In genomic region chr16:45736724-45737123, GRCm38 (mm10) we compare ENCODE assay signal across 22 mouse cellular contexts. TPM values are rescaled to one million over a fixed set of nuclear protein-coding genes. Genes with fewer than 3 reads are reported as not detected.
"Had no signal": no experiment of that assay in that cellular context is flagged by ENCODE, and none has a peak within 500 bp of the region (broad histone marks: within the 10 kb centered on the region; RNA-seq: fewer than 3 reads in every experiment).

No protein-coding gene starts in this region.

- H3K27ac ChIP-seq: kidney, embryonic 15.5 days; limb, embryonic 10.5 days; limb, embryonic 13.5 days; liver, embryonic 12.5 days; liver, embryonic 15.5 days; lung, embryonic 15.5 days; midbrain, embryonic 10.5 days; midbrain, embryonic 13.5 days; stomach, embryonic 15.5 days had no signal

- H3K9ac ChIP-seq: kidney, embryonic 15.5 days; limb, embryonic 13.5 days; liver, embryonic 12.5 days; liver, embryonic 15.5 days; lung, embryonic 15.5 days; midbrain, embryonic 13.5 days; stomach, embryonic 15.5 days had no signal

- H3K9me3 ChIP-seq: kidney, embryonic 15.5 days; limb, embryonic 10.5 days; limb, embryonic 13.5 days; liver, embryonic 12.5 days; liver, embryonic 15.5 days; lung, embryonic 15.5 days; megakaryocyte, embryonic 14.5 days; midbrain, embryonic 10.5 days; midbrain, embryonic 13.5 days; stomach, embryonic 15.5 days had no signal

- ATAC-seq: liver, embryonic 12.5 days; midbrain, embryonic 13.5 days had no signal

- H3K4me3 ChIP-seq: kidney, embryonic 15.5 days; limb, embryonic 10.5 days; limb, embryonic 13.5 days; liver, embryonic 12.5 days; liver, embryonic 15.5 days; lung, embryonic 15.5 days; megakaryocyte, embryonic 14.5 days; midbrain, embryonic 10.5 days; midbrain, embryonic 13.5 days; stomach, embryonic 15.5 days had no signal

- DNase-seq: kidney, adult 11 months; kidney, adult 8-10 months; kidney, postnatal 14 days; kidney, postnatal 4 days; liver; lung, adult 18-20 months; lung, postnatal 10 days; lung, postnatal 36 days; retina, postnatal 1 day; right cerebral cortex, postnatal 25 days; spleen, adult 18-20 months; thymus, postnatal 36 days had no signal

- H3K27me3 ChIP-seq: kidney, embryonic 15.5 days; limb, embryonic 13.5 days; liver, embryonic 12.5 days; liver, embryonic 15.5 days; lung, embryonic 15.5 days; megakaryocyte, embryonic 14.5 days; midbrain, embryonic 13.5 days; stomach, embryonic 15.5 days had no signal

- H3K4me2 ChIP-seq: kidney, embryonic 15.5 days; limb, embryonic 13.5 days; liver, embryonic 12.5 days; liver, embryonic 15.5 days; lung, embryonic 15.5 days; midbrain, embryonic 13.5 days; stomach, embryonic 15.5 days had no signal

RNA-seq across cellular contexts. Expression of gene Tmprss7, which starts 43.3 kb away (rescaled TPM):
- polyA plus RNA-seq: stomach, embryonic 15.5 days had no signal
